Mouse (Mus musculus) myocyte (in vitro differentiated cells): ENCODE results near the gene Rxra. TPM values are rescaled to one million over a fixed set of nuclear protein-coding genes. Genes with fewer than 3 reads are reported as not detected.

Experiments
- H3K27me3 ChIP-seq: one replicate; pipeline ENCODE4 v1.6.1; 2011; ENCODE audit not compliant: control insufficient read depth, insufficient read depth, insufficient read length
- H3K36me3 ChIP-seq: one replicate; pipeline ENCODE4 v1.6.1; 2011; ENCODE audit not compliant: control insufficient read depth, insufficient read depth
- H3K4me2 ChIP-seq: one replicate; pipeline ENCODE4 v1.6.1; 2011; ENCODE audit warnings: low read depth, control low read depth
- H3K4me3 ChIP-seq: one replicate; pipeline ENCODE4 v1.5.1; 2011; ENCODE audit warnings: mild to moderate bottlenecking, control low read depth, moderate library complexity
- H3K79me2 ChIP-seq: one replicate; pipeline ENCODE4 v1.6.1; 2011; ENCODE audit not compliant: control insufficient read depth, insufficient read depth
- H3ac ChIP-seq: one replicate; pipeline ENCODE4 v1.6.1; 2011; ENCODE audit not compliant: control insufficient read depth, insufficient read length
- CEBPB ChIP-seq: IDR thresholded peaks from 2 replicates; pipeline ENCODE4 v1.6.1; 2011; ENCODE audit warnings: mild to moderate bottlenecking, moderate library complexity; ENCODE audit not compliant: poor library complexity, insufficient read depth, severe bottlenecking
- E2F4 ChIP-seq: IDR thresholded peaks from one replicate; pipeline ENCODE4 v1.6.1; 2011; ENCODE audit warnings: mild to moderate bottlenecking, control low read depth, moderate library complexity; ENCODE audit not compliant: insufficient read depth
- MAX ChIP-seq: IDR thresholded peaks from one replicate; pipeline ENCODE4 v1.6.1; 2011; ENCODE audit warnings: low read depth, mild to moderate bottlenecking, control low read depth
- MYOD1 ChIP-seq, 3 experiments: IDR thresholded peaks; one replicate each; pipeline ENCODE4 v1.6.1; 2011; ENCODE audit warnings: control low read depth in 2 of 3, low read depth in 2 of 3, mild to moderate bottlenecking in 2 of 3, moderate library complexity in 1 of 3; ENCODE audit not compliant: insufficient read length in 2 of 3, control insufficient read depth in 1 of 3
- MYOG ChIP-seq, 3 experiments: IDR thresholded peaks; one replicate each; pipeline ENCODE4 v1.6.1; 2011; ENCODE audit warnings: control low read depth in 2 of 3, low read depth in 2 of 3, mild to moderate bottlenecking in 2 of 3; ENCODE audit not compliant: insufficient read length in 2 of 3, control insufficient read depth in 1 of 3, insufficient read depth in 1 of 3
- POLR2A ChIP-seq: IDR thresholded peaks from one replicate; pipeline ENCODE4 v1.6.1; 2011; ENCODE audit warnings: low read depth, mild to moderate bottlenecking, control low read depth, moderate library complexity; ENCODE audit not compliant: insufficient read length
- POLR2AphosphoS2 ChIP-seq: IDR thresholded peaks from one replicate; pipeline ENCODE4 v1.6.1; 2011; ENCODE audit warnings: low read depth, control low read depth; ENCODE audit not compliant: insufficient read length
- REST ChIP-seq: IDR thresholded peaks from one replicate; pipeline ENCODE4 v1.6.1; 2011; ENCODE audit warnings: mild to moderate bottlenecking, control low read depth, moderate library complexity; ENCODE audit not compliant: insufficient read depth, insufficient read length
- SRF ChIP-seq: IDR thresholded peaks from one replicate; pipeline ENCODE4 v1.6.1; 2011; ENCODE audit warnings: low read depth; ENCODE audit not compliant: control insufficient read depth, insufficient read length
- TCF12 ChIP-seq: IDR thresholded peaks from one replicate; pipeline ENCODE4 v1.6.1; 2011; ENCODE audit warnings: mild to moderate bottlenecking, control low read depth; ENCODE audit not compliant: poor library complexity, insufficient read depth, severe bottlenecking
- TCF3 ChIP-seq: IDR thresholded peaks from one replicate; pipeline ENCODE4 v1.6.1; 2011; ENCODE audit warnings: low read depth, control low read depth; ENCODE audit not compliant: insufficient read length
- USF1 ChIP-seq: IDR thresholded peaks from one replicate; pipeline ENCODE4 v1.6.1; 2011; ENCODE audit warnings: low read depth, mild to moderate bottlenecking, control low read depth, moderate library complexity
- polyA plus RNA-seq: library from polyadenylated mRNA; unstranded; fragments of >200 nt; fragmentation: generic; extraction: Trizol; gene quantifications from one replicate; pipeline ENCODE4 v1.2.1, GENCODE M21; 2012; ENCODE audit warnings: missing spikeins

Rxra gene
- polyA plus RNA-seq, 1 experiment, result 22.0 TPM

DNA sequence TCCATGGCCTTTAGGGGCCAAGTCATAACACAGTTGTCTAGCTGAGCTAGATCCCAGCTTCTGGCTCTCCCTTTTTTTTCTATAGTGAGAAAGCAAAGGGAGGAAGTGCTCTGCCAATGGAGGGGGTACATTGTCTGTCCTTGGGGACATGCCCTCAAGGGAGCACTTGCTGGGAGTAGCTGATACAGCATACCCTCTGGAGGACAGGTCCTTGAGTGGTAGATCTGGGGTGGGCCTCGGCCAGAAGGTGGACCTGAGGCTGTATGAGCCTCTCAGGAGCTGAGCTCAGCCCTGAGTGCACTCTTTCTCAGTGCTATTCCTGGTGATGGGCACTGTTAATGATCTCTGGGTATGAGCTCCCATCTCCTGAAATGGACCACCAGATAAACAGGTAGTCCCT, 66.9 kb downstream of the Rxra start:
- no peaks in the 10 kb centered on the region for H3K79me2 ChIP-seq
- H3K36me3 ChIP-seq, result no peaks in the 10 kb centered on the region
- TF ChIP-seq SRF (no peak), REST (no peak), MYOG (IDR thresholded peaks at IDR 0.05; ENCODE audit: control insufficient read depth in 1 of 3, insufficient read depth in 1 of 3, insufficient read length in 2 of 3, low read depth in 2 of 3) (no peak), TCF12 (no peak)
- H3ac ChIP-seq, result no peak overlapping the region
- no peaks in the 10 kb centered on the region for H3K27me3 ChIP-seq
- H3K4me2 ChIP-seq, result no peak overlapping the region
- H3K4me3 ChIP-seq, result no peak overlapping the region

DNA sequence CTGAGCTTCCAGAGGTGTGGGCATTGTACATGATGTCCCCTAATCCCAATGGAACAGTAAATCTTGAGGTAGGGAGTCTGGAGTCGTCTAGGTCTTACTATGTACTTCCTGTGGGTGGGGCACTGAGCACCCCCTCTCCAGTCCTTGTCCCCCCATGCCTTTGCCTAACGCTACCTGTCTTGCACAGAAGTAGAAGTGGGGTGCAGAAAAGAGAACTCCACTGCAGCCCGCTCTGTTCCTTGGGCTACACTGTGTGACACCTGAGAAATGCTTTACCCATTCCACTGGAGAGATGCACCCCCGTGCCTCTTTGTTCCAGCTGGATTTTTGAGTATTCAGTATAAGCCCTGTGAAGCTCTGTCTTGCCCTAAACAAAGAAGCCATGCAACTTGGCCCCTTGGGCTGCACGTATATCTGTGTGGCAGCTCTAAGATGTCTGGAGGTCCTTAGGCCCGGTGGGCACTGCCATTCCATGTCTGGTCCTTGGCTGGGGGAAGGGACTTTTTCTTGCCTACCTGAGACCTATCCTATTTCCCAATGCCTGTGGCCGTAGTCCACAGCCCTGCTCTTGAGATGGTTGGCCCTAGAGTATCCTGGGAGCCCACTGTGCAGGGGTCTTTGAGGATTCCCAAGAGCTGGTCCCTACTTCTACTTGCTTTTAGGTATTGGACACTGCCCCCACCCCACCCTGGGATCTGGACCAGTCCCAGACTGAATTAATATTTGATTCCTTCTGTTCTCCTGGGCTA, 67.8 kb downstream of the Rxra start:
- Histone ChIP-seq H3K36me3 (no peaks in the 10 kb centered on the region), H3K27me3 (no peaks in the 10 kb centered on the region), H3K4me2 (no peak overlapping the region), H3K4me3 (no peak overlapping the region), H3ac (no peak overlapping the region), H3K79me2 (no peaks in the 10 kb centered on the region)
- TF ChIP-seq MAX, result no peak
- no peak for TF ChIP-seq REST
- no peak for TF ChIP-seq POLR2AphosphoS2
- TF ChIP-seq SRF, result no peak
- no peak for TF ChIP-seq TCF12
- no peak for TF ChIP-seq POLR2A
- no peak for TF ChIP-seq MYOD1 (IDR thresholded peaks at IDR 0.05; ENCODE audit: control insufficient read depth in 1 of 3, insufficient read length in 2 of 3, low read depth in 2 of 3)
- TF ChIP-seq CEBPB, result no peak
- TF ChIP-seq E2F4, result no peak
- no peak for TF ChIP-seq USF1
- TF ChIP-seq TCF3, result no peak
- TF ChIP-seq MYOG (IDR thresholded peaks at IDR 0.05; ENCODE audit: control insufficient read depth in 1 of 3, insufficient read depth in 1 of 3, insufficient read length in 2 of 3, low read depth in 2 of 3), result no peak

DNA sequence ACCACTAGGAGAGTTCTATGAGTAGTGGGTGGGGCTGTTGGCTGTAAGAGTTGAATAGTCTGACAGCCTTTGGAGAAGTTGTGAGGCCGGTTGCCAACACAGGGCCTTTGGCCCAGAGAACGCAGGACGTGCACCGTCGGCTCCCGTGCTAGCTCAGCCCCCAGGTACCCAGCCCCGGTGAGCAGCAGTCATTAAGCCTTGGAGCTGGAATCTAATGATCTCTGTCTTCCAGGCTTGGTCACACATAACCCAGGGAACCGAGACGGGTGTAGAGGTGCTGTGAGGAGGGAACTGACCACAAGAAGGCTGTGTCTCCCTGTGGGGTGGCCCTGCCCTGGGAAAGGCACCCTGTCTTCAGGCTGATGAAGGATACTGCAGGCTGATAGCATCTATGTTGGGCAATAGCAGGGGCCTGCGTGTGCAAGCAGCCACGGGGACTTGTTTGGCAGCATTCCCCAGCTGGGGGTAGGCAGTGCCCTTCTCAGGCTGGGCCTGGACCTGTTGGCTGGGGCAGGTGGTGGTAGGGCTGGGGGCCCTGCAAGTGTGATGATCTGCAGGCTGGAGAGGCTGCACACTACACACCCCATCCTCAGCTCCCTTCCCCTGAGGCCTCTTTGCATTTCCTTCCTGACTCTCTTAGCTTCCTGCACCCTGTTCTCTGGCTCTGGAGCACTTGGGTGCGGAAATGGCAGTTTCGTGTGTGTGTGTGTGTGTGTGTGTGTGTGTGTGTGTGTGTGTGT, 68.5 kb downstream of the Rxra start:
- TF ChIP-seq MYOD1 (IDR thresholded peaks at IDR 0.05; ENCODE audit: control insufficient read depth in 1 of 3, insufficient read length in 2 of 3, low read depth in 2 of 3) (no peak), MYOG (IDR thresholded peaks at IDR 0.05; ENCODE audit: control insufficient read depth in 1 of 3, insufficient read depth in 1 of 3, insufficient read length in 2 of 3, low read depth in 2 of 3) (no peak), SRF (no peak), E2F4 (no peak), USF1 (no peak), REST (no peak), CEBPB (no peak), POLR2A (no peak), TCF12 (no peak)
- no peak overlapping the region for H3ac ChIP-seq
- H3K4me3 ChIP-seq, result no peak overlapping the region
- no peaks in the 10 kb centered on the region for H3K27me3 ChIP-seq
- no peaks in the 10 kb centered on the region for H3K79me2 ChIP-seq
- no peaks in the 10 kb centered on the region for H3K36me3 ChIP-seq
- no peak overlapping the region for H3K4me2 ChIP-seq

DNA sequence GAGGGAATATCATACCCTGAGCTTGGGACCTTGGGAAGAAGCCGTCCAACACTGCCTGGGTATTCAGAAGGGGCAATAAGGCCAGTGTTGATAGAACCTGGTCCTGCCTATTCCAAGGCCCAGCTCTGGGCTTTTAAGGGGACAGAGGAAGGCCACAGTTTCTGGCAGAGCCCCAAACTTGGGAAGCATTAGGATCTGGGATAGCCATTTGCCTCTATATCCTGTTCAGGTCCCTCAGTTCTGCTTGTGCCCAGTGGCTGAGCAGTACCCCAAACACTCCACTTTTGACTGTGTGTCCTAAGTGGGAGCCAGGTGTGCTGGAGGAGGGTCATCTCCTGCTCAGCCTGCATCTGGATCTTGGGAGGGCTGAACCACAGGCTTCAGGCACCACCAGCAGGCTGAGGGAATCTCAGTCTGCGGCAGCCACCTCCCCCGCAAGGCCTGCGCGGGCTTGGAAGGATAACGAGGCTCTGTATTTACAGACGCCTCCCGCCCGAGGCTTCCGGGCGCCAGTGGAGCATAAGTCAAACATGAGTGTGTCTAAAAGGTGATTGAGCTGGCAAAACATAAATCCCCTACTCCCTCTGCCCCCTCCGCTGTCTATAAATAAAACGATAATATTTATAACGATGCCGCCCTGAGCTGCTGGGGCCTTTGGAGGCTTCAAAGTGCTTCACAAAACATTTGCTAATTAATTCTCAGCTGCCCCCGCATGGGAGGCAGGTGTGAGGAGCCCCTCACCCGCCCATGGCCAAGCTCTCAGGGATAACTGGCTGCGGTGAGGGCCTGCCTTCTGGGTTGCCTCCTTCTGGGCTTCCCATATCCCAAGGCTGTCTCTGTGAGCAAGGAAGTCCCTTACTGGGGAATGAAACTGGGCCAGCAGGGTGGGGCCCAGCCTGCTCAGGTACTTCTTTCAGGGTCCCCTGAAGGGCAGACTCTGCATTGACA, 69.7 kb downstream of the Rxra start:
- Histone ChIP-seq H3K4me2 (no peak overlapping the region), H3K4me3 (no peak overlapping the region), H3K36me3 (no peaks in the 10 kb centered on the region), H3K27me3 (no peaks in the 10 kb centered on the region), H3ac (no peak overlapping the region), H3K79me2 (no peaks in the 10 kb centered on the region)
- TF ChIP-seq E2F4, result no peak
- no peak for TF ChIP-seq REST
- TF ChIP-seq TCF3, result no peak
- no peak for TF ChIP-seq POLR2A
- TF ChIP-seq TCF12, result no peak
- TF ChIP-seq MAX, result no peak
- no peak for TF ChIP-seq MYOG (IDR thresholded peaks at IDR 0.05; ENCODE audit: control insufficient read depth in 1 of 3, insufficient read depth in 1 of 3, insufficient read length in 2 of 3, low read depth in 2 of 3)
- TF ChIP-seq SRF, result no peak
- no peak for TF ChIP-seq CEBPB
- no peak for TF ChIP-seq USF1
